Mouse (Mus musculus) cerebral cortex, adult 2 months (tissue): ENCODE data around the gene Olfr896-ps1.

Source experiments
- WGBS: fragments of 180-500 bp; shearing (Covaris S2); methylation state at CpG from one replicate; pipeline ENCODE4 v1.1.7; 2018; 5-methylcytosine and 5-hydroxymethylcytosine counted together

Olfr896-ps1 gene

DNA sequence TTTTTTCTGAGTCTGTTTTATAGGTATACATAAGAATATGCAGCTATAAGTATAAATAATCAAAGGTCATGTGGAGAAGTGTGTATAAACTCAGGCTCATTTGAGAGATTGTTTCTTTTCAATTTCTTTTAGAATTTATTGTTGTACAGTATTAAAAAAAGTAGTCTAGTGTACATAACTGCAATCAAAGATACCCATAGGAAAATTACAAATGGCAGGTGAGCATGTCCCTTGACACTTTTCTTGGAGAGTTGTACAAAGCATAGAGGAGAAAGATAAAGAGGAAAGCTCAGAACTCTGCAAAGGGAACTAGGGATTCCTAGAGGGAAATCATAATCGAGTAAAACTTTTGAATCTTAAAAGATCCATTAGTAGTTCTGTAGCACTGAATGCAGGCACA, at the start of gene Olfr896-ps1:
Gene Olfr896-ps1, plus strand, starts transcription at position 301 of the 400 bp plus-strand sequence.
- WGBS, result 77% methylated on average over 1 of the region's 1 CpGs

DNA sequence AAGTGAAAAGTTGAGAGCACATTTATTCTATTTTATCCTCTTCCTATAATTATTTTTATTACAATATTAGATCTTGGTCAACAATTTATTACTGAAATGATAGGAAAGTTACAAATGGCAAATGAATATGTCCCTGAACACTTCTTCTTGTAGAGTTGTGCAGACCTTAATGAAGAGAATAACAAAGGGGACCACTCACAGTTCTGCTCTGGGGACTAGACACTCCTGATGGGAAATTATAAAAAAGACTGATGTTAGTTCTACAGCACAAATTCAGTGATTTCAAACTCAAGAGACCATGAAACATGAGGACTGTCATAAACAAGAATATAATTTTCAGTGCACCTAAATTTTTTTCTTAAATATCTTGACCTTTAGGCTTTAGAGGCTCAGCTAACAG, 38.4 kb upstream of the Olfr896-ps1 start, which contains the start of gene Olfr143:
Gene Olfr143, plus strand, starts transcription at position 301 of the 400 bp plus-strand sequence.

DNA sequence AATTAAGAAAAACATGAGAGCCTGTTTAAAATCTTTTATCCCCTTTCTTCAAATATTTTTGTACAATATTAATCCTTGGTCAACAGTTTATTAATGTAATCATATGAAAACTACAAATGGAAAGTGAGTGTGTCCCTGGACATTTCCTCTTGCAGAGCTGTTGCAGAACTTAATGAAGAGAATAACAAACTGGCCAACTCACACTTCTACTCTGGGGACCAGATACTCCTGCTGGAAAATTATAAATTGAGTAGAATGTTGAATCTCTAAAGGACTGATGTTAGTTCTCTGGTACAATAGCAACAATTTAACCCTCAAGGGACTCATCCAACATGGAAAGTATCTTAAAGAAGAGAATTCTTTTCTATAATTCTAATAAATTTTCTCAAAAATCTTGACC, 23.4 kb upstream of the Olfr896-ps1 start, which contains the start of gene Olfr895:
Gene Olfr895, plus strand, starts transcription at position 301 of the 400 bp plus-strand sequence.

DNA sequence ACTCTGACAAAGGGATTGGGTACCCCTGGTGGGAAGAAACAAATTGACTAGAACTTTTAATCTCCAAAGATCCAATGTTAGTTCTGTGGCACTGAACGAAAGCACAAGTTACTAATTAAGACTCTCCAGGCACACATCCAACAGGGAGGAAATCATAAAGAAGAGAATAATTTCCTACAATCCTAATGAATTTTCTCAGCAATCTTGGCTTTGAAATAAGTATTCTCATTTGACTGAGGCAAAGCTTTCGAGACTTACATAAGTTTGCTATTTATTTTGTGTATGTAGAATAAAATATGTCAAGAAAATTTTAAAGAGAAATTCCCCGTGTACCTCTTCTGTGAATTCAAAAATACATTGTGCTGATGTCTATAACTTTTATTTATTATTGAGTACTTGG, 37.9 kb downstream of the Olfr896-ps1 start, which contains the start of gene Olfr25:
Gene Olfr25, plus strand, starts transcription at position 301 of the 400 bp plus-strand sequence.
- 44% methylated on average over 3 of the region's 3 CpGs for WGBS
